Mouse (Mus musculus) spleen, postnatal 36 days (tissue): ENCODE measurements around the gene Ceacam18.
"Not testable (repeated sequence)": the region's sequence is repeated elsewhere in the genome, so short reads cannot be mapped to it uniquely, and the experiment has no call there.

Experiments used
- DNase-seq, 2 experiments: peaks; one replicate each; pipeline ENCODE4 v3.0.0; 2022; ENCODE audit warnings: low spot score in 2 of 2, mixed read lengths in 1 of 2

The Ceacam18 gene

DNA sequence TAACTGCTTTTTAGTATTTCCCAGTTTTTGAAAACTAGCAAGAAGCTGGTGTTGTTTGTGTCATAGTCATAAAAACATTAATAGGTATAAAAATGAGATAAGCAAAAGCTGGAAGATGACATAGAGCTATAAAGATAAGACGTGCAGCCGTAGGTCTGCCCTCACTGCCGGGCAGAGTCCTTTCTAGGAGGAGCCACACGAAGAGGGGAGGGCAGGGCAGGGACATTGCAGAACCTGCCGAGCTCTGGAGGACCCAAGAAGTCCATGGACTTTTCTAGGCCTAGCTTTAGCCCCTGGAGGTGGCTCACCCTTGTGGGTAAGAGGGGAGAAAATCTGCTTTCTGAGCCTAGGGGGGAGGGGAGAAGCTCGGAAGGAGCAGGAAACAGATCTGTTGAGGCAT is at the start of gene Ceacam18:
Gene Ceacam18 (plus strand): TSS at position 208 of the 400 bp plus-strand sequence.
- no peak for DNase-seq

DNA sequence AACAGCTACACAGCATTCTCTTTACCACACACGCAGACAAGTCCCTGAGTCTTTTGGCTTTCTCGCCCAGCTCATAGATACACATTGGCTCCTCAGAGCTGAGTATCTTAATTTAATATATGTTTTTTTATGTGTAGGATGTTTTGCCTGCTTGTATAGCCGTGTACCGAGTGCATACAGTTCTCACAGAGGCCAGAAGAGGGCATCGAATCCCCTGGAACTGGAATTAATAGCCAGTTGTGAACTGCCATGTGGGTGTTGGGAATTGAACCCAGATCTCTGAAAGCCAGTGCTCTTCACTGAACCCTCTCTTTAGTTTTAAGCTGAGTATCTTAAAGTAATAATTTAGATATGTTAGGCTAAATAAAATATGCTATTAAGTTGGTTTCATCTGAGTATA is 49.7 kb upstream of the Ceacam18 start:
- no peak for DNase-seq

DNA sequence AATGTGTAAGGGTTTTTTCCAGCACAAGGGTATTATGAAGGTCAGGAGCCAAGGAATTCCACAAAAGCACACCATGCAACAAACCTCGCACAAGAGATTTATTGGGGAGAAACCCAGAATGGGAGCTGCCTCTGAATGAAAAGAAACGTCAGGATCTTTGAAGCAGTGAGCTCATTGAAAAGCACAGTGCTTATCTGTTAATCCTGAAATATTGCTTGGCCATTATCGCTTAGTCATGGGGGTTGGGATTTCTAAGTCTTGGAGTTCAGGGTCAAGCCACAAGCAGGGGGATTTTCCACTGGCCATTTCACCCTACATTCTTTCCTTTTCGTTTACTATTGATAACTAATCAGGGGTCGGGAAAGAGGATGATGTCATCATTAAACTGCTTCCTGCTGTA is 32.6 kb upstream of the Ceacam18 start:
- DNase-seq, result no peak

DNA sequence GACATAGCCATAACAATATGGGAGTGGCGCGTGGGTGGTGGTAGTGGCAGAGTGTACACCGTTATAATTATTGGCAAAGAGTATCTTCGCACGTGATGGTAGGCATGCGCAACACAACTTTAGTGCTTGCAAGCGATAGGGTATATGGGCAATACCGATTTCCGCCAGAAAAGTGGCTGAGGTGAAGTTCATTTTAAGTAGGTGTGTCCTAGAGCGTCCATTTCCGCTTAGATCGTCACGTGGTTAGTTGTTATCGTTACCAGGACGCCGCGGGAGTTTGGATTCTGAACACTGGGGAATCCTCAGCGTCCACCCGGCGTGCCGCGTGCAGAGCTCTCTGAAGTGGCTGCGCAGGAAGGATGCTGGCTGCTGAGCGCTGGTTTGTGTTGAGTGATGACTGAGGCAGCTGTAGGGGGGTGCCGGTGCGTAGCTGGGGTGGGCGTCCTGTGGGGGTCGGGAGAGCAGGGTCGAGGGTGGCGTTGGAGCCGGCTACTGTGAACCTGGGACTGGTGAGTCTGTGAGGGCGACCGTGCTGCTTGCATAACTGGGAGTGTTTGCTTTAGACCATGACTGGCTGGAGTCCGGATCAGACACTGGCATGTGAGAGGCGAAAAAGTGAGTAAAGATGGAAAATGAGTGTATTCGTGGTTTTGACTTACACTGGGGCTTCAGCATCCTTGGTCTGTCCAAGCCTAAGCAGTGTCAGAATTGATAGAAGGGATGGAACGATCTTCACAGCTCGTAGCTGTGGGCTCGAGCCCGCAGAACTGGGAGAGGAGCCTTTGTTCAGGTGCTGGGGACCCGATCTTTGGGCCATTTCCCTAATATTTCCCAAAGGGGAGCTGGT is 27.4 kb upstream of the Ceacam18 start, which contains the start of gene Zfp819:
Gene Zfp819 (plus strand): TSS at position 274 of the 847 bp plus-strand sequence.
- DNase-seq, result peak; percentile 2 to 17

DNA sequence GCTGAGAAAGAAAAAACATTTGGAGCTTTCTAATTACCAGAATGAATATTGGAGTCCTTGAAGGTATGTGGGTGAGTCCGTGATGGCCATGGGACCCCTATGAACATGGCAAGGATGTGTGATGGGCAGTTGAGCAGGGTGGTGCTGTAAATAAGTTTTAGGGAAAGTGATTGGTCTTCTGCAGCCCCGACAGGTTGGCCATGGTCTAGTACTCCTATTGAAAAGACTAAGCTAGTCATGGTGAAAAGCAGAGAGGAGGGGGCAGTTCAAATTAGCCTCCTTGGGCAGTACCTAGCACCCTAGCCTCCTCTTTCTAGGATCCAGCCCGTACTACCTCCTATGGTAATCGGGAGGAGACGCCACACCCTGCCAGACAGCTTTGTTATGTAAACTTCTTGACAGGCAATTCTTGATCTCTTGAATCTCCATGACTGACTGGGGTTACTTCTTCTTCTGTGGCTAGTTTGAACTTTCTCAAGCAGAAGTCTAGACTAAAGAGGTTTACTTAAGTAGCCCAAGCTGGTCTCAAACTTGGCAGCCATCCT is 26.7 kb upstream of the Ceacam18 start:
- peak in 1 of 2 experiments; percentile 6 for DNase-seq

DNA sequence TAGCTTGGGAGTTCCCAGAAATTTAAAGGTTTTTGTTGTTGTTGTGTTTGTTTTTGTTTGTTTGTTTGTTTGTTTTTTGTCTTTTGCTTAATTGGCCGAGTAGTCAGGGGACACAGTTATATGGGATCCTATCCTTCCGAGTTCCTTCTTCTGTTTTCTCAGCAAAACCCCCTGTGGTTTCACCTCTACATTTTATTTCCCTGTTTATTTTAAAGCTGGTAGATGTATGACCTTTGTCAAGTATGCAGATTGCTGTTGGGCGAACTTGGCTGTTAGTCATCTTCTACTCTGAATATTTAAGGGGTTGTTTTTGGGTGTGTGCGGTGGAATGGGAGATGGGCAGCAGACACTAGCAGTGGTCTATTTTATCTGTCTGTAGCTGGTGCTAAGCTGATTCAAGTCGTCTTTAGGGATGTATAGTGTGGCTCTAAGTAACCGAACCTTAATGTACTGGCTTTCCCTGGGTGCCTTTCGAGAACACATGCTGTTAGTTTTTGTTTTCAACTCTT is 26.1 kb upstream of the Ceacam18 start:
- DNase-seq, result no peak

DNA sequence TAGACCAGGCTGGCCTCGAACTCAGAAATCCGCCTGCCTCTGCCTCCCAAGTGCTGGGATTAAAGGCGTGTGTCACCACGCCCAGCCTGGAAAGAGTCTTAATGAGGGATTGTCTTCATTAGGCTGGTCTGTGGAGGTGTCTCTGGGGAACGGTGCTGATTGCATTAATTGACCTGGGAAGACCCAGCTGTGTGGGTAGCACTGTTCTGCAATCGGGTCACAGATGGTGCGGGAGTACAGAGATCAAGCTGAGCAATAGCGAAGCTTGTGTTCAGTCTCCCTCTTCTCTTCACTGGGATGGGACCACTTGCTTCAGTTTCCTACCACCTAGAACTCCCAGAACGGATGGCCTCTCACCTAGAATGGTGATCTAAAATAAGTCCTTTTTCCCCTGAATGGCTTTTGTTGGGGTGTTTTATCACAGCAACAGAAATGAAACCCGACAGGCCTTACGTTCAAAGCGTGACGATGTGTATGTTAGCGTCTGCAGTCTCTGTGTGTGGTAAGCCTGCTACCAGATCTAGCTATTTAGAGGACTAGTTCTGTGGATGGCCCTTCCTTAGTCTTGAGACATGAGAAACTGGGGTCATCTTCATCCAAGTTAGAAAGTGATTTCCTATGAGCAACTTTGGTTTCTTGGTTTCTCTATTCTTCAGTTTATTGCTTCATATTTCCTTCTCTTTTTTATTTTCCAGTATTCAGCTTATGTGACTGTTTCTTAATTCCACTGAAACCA is 20.5 kb upstream of the Ceacam18 start:
- DNase-seq, result no peak

DNA sequence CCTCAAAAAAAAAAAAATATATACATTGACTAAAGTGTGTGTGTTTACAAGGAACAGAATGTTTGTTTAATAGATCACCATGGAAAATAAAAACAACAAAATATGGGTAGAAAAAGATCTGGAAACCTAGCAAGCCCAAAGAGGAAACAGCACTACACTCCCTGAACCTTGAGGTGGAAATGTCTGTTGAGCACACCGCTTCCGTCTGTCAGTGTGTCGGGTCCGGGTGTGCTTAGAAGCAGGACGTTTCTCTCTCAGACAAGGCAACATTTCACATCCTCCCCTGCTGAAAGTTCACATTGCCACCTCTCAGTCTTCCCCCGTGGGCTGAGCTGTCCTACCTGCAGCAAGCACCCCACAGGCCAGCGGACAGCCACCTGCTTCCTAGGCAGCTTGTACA is 11.6 kb upstream of the Ceacam18 start:
- no peak for DNase-seq

DNA sequence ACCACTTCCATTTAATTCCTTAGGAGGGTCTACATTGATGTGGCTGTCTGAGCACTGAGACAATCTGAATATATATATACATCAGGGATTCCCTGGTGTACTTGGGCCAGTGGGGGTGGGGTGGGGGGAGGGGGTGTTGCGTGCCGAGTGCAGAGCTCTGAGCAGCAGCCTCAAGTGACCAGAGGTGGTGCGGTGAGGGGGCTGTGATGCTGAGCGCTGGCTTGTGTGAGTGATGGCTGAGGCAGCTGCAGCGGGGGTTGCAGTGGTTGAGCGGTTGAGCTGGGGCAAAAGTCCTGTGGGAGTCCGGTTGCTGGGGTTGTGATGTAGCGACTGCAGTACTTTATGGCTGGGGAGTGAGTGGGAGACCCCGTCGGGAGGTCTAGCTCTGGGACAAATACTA is 10.7 kb upstream of the Ceacam18 start:
- DNase-seq, result no peak

DNA sequence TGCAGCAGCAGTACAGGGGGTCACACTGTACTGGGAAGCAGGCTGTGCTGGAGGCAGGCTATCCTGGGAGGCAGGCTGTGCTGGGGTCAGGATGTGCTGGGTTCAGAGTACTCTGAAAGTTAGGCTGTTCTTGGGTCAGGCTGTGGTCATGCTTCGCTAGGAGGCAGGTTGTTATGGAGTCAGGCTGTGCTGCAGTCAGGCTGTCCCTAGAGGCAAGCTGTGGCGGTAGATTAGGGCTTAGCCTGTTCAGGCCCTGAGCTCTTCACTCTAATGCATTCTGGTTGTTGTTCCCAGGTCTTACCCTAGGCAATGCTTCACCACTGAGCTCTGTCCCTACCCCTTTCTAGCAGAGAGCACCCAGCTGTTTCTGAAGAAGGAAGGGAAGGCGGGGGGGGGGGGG is 9.4 kb upstream of the Ceacam18 start:
- no peak for DNase-seq

DNA sequence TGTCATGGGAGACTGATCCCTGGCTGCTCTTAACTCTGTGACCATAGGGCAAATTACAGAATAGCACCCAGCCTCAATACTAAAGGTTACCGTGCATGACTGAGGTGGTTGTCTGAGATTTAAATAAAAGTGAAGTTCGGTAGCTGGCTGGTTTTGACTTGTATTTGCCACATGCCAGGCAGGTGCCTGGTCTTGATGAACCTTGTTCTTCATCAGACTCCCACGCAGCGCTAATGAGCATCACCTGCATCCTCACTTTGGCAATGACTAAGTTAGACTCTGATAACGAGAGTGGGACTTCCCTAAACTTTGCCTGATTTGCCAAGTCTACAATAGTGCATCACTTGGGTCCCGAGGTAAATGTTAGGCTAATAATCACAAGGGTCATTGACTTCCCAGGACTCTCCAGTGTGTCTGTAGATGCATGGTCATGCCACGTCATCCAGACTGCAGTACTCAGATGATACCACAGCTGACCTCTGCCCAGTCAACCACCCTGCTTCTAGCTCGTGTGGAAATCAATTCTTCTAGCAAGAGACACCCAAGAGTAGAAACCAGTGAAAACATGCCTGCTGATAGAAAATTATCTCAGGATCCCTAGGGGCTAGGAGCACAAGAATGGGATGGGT is 8.6 kb upstream of the Ceacam18 start:
- no peak for DNase-seq

DNA sequence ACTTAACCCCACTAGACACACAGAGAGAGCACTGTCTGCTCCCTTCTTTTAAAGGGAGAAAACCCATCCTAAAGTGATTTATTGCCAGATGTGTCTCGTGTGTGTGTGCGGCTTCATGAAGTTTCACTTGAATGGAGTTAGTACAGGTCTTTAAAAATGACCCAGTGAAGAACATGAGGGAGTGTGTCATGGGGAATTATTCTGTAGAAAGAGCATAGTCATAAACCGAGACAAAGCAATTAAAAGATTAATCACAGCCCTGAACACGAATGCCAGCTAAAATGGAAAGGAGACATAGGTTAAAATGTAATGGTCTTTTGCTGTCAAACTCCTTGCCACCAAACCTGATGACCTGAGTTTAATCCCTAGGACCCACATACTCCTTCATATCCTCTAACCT is 567 bp upstream of the Ceacam18 start:
- no peak for DNase-seq

DNA sequence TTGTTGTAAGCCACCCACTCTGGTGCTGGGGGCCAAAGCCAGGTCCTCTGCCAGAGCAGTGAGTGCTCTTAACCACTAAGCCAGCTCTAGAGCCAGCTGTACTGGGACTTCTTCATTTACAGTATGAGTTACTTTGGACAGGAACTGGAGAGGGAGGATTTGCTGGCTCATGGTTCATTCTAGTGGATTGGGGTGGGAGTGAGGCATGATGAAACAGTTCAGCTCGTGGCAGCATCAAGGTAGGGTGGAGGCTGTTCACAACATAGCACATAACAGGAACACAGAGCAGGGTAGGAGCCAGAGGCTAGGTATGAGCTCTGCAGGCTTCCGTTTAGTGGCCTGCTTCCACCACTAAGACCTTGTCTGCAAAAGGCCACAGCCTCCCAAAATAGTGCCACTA is 1.7 kb downstream of the Ceacam18 start:
- DNase-seq, result no peak

DNA sequence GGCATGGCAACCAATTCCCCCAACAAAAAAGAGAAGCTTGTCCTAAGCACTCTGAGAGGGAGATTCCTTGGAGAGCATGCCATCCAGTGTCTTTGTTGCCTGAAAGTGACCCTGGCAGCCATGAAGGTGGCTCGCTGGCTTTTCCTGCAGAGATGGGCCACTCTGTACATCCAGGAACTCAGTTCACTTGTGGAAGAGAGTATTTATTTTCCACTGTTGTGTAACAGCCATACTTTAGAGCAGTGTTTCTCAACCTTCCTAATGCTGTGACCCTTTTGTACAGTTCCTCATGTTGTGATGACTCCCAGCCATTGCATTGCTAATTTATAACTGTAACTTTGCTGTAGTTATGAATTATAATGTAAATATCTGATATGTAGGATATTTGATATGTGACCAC is 2.6 kb downstream of the Ceacam18 start:
- no peak for DNase-seq

DNA sequence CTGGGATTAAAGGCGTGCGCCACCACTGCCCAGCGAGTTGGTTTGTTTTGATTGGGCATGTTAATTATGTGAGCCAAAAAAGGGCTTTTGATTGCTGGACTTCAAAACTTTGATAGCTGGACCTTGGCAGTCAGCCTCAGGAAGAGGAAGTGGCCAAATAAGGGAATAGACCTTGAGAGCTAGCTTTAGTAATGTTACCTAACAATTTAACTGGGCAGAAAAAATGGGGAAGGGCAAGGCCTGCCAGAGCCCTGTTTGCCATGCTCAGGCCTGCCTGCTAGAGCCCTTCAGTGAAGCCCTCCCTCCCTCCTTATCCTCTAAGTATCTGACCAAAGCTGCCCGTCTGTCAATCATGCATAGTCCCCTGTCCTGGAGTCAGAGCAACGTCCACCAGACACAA is 8.1 kb downstream of the Ceacam18 start:
- no peak for DNase-seq

DNA sequence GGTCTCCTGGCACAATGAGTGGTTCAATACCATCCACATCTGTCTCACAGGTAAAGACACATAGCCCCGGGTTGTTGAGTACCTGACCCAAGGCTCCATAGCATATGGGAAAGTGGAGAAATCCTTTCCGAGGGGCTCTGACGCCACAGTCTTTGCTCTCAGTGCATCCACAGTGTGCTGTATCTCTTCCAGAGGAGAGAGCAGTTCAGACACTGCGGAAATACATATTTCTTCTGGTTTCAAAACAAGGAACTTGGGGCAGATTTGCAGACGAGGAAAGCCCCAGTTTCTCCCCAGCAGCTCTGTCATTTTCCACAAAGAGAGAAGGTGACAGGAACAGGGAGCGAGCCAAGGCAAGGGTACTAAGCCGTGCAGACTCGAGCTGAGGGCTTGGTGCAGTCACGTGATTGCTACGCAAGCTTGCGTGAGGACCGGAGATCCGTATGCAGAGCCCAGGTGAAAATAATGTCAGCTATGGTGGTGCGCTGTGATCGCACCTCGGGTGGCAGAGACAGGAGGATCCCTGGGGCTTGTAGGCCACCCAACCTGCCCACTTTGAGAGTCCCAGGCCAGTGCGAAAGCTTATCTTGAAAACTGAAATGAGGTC is 8.6 kb downstream of the Ceacam18 start:
- no peak for DNase-seq

DNA sequence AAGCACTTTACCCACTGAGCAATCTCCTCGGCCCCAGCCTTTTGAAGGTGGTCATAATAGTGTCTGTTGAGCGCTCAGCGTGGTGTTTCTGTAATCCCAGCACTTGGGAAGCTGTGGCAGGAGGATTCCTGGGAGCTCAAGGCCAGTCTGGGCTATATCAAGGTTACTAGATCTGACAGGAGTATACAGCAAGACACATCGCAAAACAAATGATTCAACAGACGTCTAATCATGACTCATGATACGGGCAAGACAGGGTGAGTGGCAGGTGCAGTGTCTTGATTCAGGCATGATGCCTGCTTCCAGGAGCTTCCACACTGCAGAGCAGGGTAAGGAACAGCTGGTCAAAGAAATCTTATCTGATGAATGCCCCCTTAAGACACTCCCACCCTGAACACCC is 18.2 kb downstream of the Ceacam18 start:
- DNase-seq, result no peak

DNA sequence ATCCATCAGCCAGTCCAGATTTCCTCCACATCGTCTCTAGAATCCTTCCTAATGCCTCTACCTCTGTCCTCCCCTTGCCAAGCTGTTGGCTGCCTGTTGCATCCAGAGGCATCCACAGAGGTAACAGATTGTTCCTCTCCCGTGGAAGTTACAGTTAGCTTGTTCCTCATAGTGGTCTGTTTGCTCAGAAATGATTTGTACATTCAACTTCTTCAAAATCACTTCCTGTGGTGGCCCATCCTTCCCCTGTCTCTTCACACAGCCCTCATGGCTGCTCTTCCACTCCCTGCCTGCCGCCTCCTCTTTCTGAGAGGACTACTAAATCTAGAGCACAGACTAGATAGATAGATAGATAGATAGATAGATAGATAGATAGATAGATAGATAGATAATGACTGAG is 20.0 kb downstream of the Ceacam18 start:
- DNase-seq, result peak in 1 of 2 experiments; percentile 28

DNA sequence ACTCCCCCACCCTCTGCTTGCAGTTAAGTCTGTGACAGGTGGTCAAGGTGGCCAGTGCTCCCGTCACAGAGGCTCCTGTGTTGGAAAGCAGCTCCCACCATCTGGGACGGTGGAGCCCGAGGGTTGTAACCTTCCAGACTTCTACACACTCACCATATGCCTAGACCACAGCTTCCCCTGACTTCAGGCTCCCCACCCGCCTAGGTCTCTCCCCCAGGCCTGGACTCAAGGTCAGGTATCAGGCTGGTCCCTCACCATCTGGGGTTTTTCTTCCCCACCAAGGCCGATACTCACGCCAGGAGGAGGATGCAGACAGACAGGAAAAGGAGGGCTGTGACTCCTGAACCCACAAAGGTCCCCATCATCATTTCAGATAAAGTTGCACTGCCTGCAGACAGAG is 21.7 kb downstream of the Ceacam18 start:
- no peak for DNase-seq

DNA sequence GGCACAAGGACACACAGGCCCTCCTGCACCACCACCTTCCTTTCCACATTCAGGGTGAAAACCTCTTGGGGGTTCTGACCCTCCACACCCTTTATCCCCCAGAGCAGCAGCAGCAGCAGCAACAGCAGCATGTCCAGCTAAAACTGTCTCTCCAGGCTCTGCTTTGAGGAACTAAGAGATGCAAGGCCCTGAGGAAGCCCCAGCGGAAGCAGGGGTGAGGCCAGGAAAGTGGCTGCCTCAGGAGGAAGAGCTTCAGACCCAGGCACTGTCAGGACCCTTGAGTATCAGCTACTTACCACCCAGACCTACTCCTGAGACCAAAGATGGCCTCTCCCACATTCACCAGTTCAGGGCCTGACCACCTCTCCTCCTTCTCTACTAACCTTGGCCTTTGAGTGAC is 25.5 kb downstream of the Ceacam18 start, which contains the start of gene Siglece:
Gene Siglece (minus strand): TSS at position 160 of the 400 bp plus-strand sequence.
- DNase-seq, result no peak

DNA sequence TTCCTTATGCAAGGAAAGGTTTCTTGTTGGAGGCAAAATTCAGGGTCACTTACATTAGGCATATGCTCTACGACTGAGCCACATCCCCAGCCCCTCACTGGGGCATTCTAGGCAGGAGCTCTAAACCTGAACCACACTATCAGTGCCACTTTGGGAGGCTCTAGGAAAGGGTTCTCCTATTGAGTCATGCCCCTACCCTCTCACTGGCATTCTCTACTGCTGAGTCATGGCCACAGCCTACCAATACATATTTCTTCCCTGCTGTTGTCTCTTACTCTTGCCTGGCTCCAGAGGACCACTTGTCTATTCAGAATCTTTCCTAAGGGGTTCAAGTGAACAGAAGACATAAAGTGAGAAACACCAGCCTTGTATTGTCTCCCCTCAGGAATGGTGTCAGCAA is 28.3 kb downstream of the Ceacam18 start:
- DNase-seq, result no peak

DNA sequence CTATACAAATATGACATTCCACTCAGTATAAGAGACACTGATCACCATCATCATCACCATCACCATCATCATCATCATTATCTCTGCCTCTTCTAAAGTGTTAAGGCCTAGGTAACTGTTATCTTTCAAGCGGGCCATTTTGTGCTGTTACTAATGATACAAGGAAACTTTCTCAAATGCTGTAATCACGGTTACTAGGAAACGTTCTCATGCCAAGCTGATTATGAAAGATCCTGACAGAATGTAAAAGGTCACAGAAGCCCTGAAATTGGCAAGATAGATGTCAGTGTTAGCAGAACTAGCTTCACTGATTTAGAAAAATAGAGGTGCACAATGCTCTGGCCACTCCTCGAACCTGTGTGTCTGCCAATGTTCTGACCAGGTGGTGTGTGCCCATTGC is 32.7 kb downstream of the Ceacam18 start:
- DNase-seq, result not testable (repeated sequence)
